Mouse (Mus musculus) midbrain, embryonic 11.5 days (tissue): ENCODE data around the gene Pik3cd. TPM values are rescaled to one million over a fixed set of nuclear protein-coding genes. Genes with fewer than 3 reads are reported as not detected.
"Not testable (repeated sequence)": the region's sequence is repeated elsewhere in the genome, so short reads cannot be mapped to it uniquely, and the experiment has no call there.

ENCODE experiments used
- ATAC-seq: fragments of 200-750 bp; cut with Nextera tagmentation; 2 replicates; pipeline ENCODE4 v1.8.0; 2017; ENCODE audit warnings: moderate TSS enrichment, moderate library complexity; ENCODE audit not compliant: low FRiP score
- DNase-seq: peaks from one replicate; pipeline ENCODE4 v3.0.0; 2015; ENCODE audit warnings: low spot score; ENCODE audit errors: missing footprints
- H3K27ac ChIP-seq: fragments of 300-500 bp; sonication (generic); 2 replicates; pipeline ENCODE4 v1.5.1; 2014; ENCODE audit warnings: low read depth, low read length
- H3K27me3 ChIP-seq: fragments of 300-500 bp; sonication (generic); 2 replicates; pipeline ENCODE4 v1.6.1; 2014; ENCODE audit warnings: mild to moderate bottlenecking, low read length, moderate library complexity, mixed read lengths; ENCODE audit not compliant: control insufficient read depth, insufficient read depth
- H3K36me3 ChIP-seq: fragments of 300-500 bp; sonication (generic); 2 replicates; pipeline ENCODE4 v1.6.1; 2014; ENCODE audit warnings: mild to moderate bottlenecking, low read length, moderate library complexity, mixed read lengths; ENCODE audit not compliant: control insufficient read depth, insufficient read depth
- H3K4me1 ChIP-seq: fragments of 300-500 bp; sonication (generic); 2 replicates; pipeline ENCODE4 v1.6.1; 2014; ENCODE audit warnings: low read length; ENCODE audit not compliant: control insufficient read depth, insufficient read depth
- H3K4me2 ChIP-seq: fragments of 300-500 bp; sonication (generic); 2 replicates; pipeline ENCODE4 v1.6.1; 2014; ENCODE audit warnings: mild to moderate bottlenecking, moderate library complexity
- H3K4me3 ChIP-seq: fragments of 300-500 bp; sonication (generic); 2 replicates; pipeline ENCODE4 v1.5.1; 2014; ENCODE audit warnings: low read depth, low read length
- H3K9ac ChIP-seq: fragments of 300-500 bp; sonication (generic); 2 replicates; pipeline ENCODE4 v1.6.1; 2014; ENCODE audit warnings: low read length
- H3K9me3 ChIP-seq: fragments of 300-500 bp; sonication (generic); 2 replicates; pipeline ENCODE4 v1.6.1; 2016; ENCODE audit warnings: low read length; ENCODE audit not compliant: control insufficient read depth
- WGBS: fragments of 180-500 bp; shearing (Covaris S2); extraction: QIAGEN DNeasy Blood & Tissue Kit; methylation state at CpG from one replicate; pipeline ENCODE4 v1.1.7; 2014; 5-methylcytosine and 5-hydroxymethylcytosine counted together
- polyA plus RNA-seq: library from polyadenylated mRNA; unstranded; fragments of >200 nt; fragmentation: Nextera tagmentation; extraction: Ambion mirVana; gene quantifications from 2 replicates; pipeline ENCODE4 v1.2.1, GENCODE M21; 2014

The Pik3cd gene
- 7.8 and 8.7 TPM in 2 replicates for polyA plus RNA-seq

DNA sequence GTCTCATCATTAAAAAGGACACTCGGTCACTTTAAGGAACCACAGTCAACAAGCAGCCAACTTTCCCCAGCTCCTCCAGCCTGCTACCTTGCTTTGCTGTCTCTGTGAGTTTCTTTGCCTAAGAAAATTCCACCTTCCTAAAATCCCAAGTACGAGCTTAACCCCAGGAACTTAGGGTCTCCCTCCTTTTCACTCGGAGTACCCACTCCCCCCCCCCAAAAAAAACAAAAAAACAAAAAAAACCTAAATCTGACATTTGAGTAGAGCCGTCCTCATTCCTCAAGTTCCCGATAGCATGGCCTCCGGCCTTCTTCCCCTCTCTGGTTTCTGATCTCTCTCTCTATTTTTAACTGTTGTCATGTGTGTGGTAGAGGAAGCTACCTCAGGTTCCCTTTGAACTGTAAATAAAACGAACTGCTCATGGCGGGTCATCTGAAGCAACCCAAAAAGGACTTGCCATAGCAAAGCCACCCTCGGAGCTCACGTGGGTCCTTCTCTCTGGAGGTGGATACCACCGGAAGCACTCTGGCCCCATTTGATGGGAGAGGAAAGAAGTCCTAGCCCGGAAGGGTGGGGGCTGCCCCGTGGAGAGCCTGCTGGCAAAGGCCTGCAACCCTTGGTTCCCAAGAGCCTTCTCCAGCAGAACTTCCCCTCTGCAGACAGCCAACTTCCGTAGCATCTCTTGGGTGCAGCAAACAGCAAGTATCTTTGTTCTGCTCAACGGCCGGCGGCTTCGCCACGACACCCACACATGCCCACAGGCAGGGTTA, at the start of gene Pik3cd:
Gene Pik3cd, minus strand, starts transcription at position 362 of the 770 bp plus-strand sequence.
- 80% methylated on average over 19 of the region's 19 CpGs for WGBS
- Histone ChIP-seq H3K36me3 (no peaks in the 10 kb centered on the region), H3K9ac (no peak within 1 kb of the TSS), H3K4me1 (peaks cover 4% of the 10 kb centered on the region; the same call in 1 of the 2 replicates), H3K4me3 (no peak within 1 kb of the TSS), H3K9me3 (no peaks in the 10 kb centered on the region), H3K27ac (no peak within 1 kb of the TSS), H3K4me2 (no peak within 1 kb of the TSS), H3K27me3 (peaks cover 7% of the 10 kb centered on the region)
- no peak for DNase-seq
- ATAC-seq = no peak

GRCm38 (mm10) chr4:149750671-149751070, 48.3 kb upstream of the Pik3cd start:
- 23% methylated on average over 5 of the region's 5 CpGs for WGBS
- H3K9ac ChIP-seq = no peak overlapping the region
- ATAC-seq = peak; percentile 72
- H3K27me3 ChIP-seq = no peaks in the 10 kb centered on the region
- DNase-seq = no peak
- peaks cover 16% of the 10 kb centered on the region for H3K4me1 ChIP-seq
- no peak overlapping the region for H3K27ac ChIP-seq
- no peaks in the 10 kb centered on the region for H3K9me3 ChIP-seq
- H3K4me3 ChIP-seq = no peak overlapping the region
- no peaks in the 10 kb centered on the region for H3K36me3 ChIP-seq
- no peak overlapping the region for H3K4me2 ChIP-seq

DNA sequence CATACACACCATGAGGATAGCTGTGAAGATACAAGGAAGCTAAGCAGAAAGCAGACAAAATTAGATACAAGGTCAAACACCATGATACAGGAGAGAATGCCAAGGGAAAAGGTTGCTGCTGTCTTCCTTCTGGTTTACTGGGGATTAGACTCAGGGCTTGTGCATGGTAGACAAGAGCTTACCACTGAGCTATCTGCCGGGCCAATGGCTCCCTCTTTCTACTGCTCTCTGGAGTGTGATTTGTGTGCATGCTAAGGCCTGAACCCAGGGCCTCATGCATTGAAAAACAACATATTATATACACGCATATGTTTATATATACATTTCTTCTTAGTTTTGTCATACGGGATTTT, 47.3 kb upstream of the Pik3cd start:
- not testable (repeated sequence) for H3K9ac ChIP-seq, ATAC-seq, H3K9me3 ChIP-seq, H3K4me3 ChIP-seq, H3K27me3 ChIP-seq, H3K4me2 ChIP-seq, H3K36me3 ChIP-seq, DNase-seq, H3K27ac ChIP-seq
- WGBS = 89% methylated on average over 3 of the region's 3 CpGs
- H3K4me1 ChIP-seq = peaks cover 16% of the 10 kb centered on the region

DNA sequence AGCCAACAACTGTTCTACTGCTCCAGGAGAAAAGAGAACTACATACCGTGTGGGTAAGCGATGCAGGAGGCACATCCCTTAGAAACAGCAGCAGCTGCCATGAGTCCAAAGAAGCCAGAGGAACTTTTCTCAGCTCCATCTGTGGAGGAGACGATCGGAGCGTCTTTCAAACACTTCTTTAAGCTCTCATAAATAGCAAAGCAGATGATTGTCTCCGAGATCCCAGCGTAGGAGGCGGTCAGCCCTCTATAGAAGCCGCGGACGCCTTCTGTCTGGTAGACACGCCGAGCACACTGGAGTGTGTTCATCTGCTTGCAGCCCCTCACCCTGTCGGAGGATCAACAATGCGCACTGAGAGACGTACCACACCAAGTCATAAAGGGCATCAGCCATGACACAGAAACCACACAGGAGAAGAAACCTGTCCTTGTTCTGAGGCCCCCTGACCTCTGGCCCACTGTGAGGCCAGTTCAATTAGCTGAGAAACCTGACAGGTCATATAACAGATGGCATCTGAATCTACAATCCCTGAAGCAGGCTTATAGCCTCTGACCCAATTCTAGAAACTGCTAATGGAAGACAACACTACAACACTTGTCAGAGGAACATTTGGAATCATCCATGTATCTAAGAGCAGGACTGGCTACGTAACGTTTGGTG, 46.8 kb upstream of the Pik3cd start:
- WGBS = 89% methylated on average over 18 of the region's 18 CpGs
- ATAC-seq (no peak), DNase-seq (no peak)
- H3K27ac ChIP-seq = no peak overlapping the region
- no peak overlapping the region for H3K4me2 ChIP-seq
- H3K36me3 ChIP-seq = no peaks in the 10 kb centered on the region; the same call in 1 of the 2 replicates
- H3K9me3 ChIP-seq = no peaks in the 10 kb centered on the region
- H3K9ac ChIP-seq = no peak overlapping the region
- no peak overlapping the region for H3K4me3 ChIP-seq
- peaks cover 16% of the 10 kb centered on the region for H3K4me1 ChIP-seq
- no peaks in the 10 kb centered on the region for H3K27me3 ChIP-seq

DNA sequence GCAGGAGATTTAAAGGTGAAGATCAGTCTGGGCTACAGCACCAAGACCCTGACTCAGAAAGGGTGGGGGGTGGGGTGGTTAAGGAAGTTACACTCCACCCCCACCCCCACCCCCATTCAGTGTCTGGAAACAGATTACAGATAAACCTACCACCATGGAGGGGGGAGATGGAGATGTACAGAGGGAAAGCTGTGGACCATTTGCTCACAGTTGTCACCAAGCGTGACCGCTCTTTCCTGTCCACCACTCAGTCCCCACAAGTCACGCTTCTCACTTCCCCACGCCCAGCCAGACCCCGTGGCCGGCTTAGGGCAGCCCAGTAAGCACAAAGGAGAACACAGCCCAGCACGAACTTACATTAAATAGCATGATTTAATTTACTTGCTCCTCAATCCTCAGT, 41.7 kb upstream of the Pik3cd start:
- ATAC-seq = no peak
- Histone ChIP-seq H3K9ac (no peak overlapping the region), H3K4me1 (no peaks in the 10 kb centered on the region), H3K27me3 (no peaks in the 10 kb centered on the region), H3K27ac (no peak overlapping the region), H3K36me3 (no peaks in the 10 kb centered on the region; the same call in 1 of the 2 replicates), H3K9me3 (no peaks in the 10 kb centered on the region), H3K4me3 (no peak overlapping the region), H3K4me2 (no peak overlapping the region)
- WGBS = 87% methylated on average over 7 of the region's 7 CpGs
- no peak for DNase-seq

- Histone ChIP-seq H3K4me2 (no peak overlapping the region), H3K4me3 (no peak overlapping the region), H3K27me3 (no peaks in the 10 kb centered on the region; the same call in 1 of the 2 replicates), H3K9ac (no peak overlapping the region), H3K36me3 (no peaks in the 10 kb centered on the region; the same call in 1 of the 2 replicates), H3K4me1 (peaks cover under 1% of the 10 kb centered on the region; the same call in 1 of the 2 replicates), H3K27ac (no peak overlapping the region), H3K9me3 (no peaks in the 10 kb centered on the region)
- 92% methylated on average over 14 of the region's 14 CpGs for WGBS
- ATAC-seq = no peak
- no peak for DNase-seq
Observed at GRCm38 (mm10) chr4:149742011-149742530, 39.7 kb upstream of the Pik3cd start.

GRCm38 (mm10) chr4:149740301-149740700, 37.9 kb upstream of the Pik3cd start:
- DNase-seq (no peak), ATAC-seq (no peak)
- Histone ChIP-seq H3K9ac (no peak overlapping the region), H3K36me3 (no peaks in the 10 kb centered on the region; the same call in 1 of the 2 replicates), H3K9me3 (no peaks in the 10 kb centered on the region), H3K27ac (no peak overlapping the region), H3K4me3 (no peak overlapping the region), H3K4me2 (no peak overlapping the region), H3K4me1 (peaks cover 14% of the 10 kb centered on the region), H3K27me3 (no peaks in the 10 kb centered on the region; the same call in 1 of the 2 replicates)
- 89% methylated on average over 7 of the region's 7 CpGs for WGBS

- Histone ChIP-seq H3K27ac (no peak overlapping the region), H3K9ac (no peak overlapping the region), H3K27me3 (no peaks in the 10 kb centered on the region; the same call in 1 of the 2 replicates), H3K4me2 (no peak overlapping the region), H3K4me3 (no peak overlapping the region), H3K9me3 (no peaks in the 10 kb centered on the region), H3K4me1 (peaks cover 17% of the 10 kb centered on the region), H3K36me3 (no peaks in the 10 kb centered on the region; the same call in 1 of the 2 replicates)
- WGBS = 80% methylated on average over 5 of the region's 5 CpGs
- ATAC-seq (no peak), DNase-seq (no peak)
Observed at GRCm38 (mm10) chr4:149739478-149739877, 37.1 kb upstream of the Pik3cd start.
